12 mouse cellular contexts compared by ENCODE assay signal in the genomic region with DNA sequence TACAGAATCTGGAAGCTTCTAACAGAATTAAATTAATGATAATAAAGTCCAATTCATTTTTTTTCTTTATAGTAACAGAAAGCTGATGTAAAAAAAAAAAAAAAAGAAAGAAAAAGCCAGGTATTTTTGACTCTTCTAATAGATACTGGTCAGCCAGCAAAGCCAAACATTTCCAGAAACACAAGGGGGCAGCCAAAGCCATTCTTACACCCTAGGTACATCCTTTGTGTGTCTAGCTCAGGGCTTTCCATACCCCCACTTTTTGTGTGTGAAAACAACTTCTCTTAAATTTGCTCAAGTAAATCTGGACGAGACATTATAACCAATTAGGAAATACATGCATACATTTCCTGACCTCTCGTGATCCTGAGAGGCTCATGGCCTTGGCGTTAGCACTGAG. TPM values are rescaled to one million over a fixed set of nuclear protein-coding genes. Genes with fewer than 3 reads are reported as not detected.
DNase-seq lines count a peak whose midpoint lies in the region; ATAC-seq and TF ChIP-seq lines count a peak whose summit lies in the region.
"Had no signal": no experiment of that assay in that cellular context is flagged by ENCODE, and none has a peak within 500 bp of the region (broad histone marks: within the 10 kb centered on the region; RNA-seq: fewer than 3 reads in every experiment).

No protein-coding gene starts in this region.

- no peak overlapping the region for H3K4me3 ChIP-seq in midbrain, postnatal 0 days (ENCODE audit: low read depth, low read length)
- no peak overlapping the region for H3K4me3 ChIP-seq in midbrain, embryonic 13.5 days (replicated peaks)
- H3K4me3 ChIP-seq: forebrain, embryonic 15.5 days; liver, embryonic 12.5 days had no signal

- TF ChIP-seq CTCF in midbrain, postnatal 0 days (IDR thresholded peaks at IDR 0.05), result peak; percentile 49

- H3K36me3 ChIP-seq in midbrain, postnatal 0 days (ENCODE audit: insufficient read depth, low read length), result no peaks in the 10 kb centered on the region
- H3K36me3 ChIP-seq in midbrain, embryonic 13.5 days, result no peaks in the 10 kb centered on the region
- H3K36me3 ChIP-seq: forebrain, embryonic 15.5 days had no signal

- intact Hi-C loops in heart, postnatal 14 days (cut with DNase I), result loop anchor here (2.0 to 5.0 kb wide), 2 partner anchors 130 to 175 kb away; partner anchors contain the start of gene Tspyl1

- peak; percentile 10 to 37 for DNase-seq in heart, postnatal 14 days
- DNase-seq in heart, adult 9 months (ENCODE audit: low spot score in 2 of 2), result no peak
- peak; percentile 37 for DNase-seq in midbrain, postnatal 0 days (ENCODE audit: low spot score)
- DNase-seq in R1 (ENCODE audit: low read depth, low spot score), result peak; percentile 47
- no peak for DNase-seq in cerebellum, adult 8-10 months
- DNase-seq: cerebellum, adult 2 months; right cerebral cortex, postnatal 4 days had no signal

- no peak overlapping the region for H3K9ac ChIP-seq in midbrain, postnatal 0 days (replicated peaks; ENCODE audit: low read length, poor library complexity, severe bottlenecking)
- no peak overlapping the region for H3K9ac ChIP-seq in midbrain, embryonic 13.5 days (replicated peaks)
- H3K9ac ChIP-seq: forebrain, embryonic 15.5 days; liver, embryonic 12.5 days had no signal

- no peaks in the 10 kb centered on the region for H3K27me3 ChIP-seq in midbrain, postnatal 0 days (ENCODE audit: insufficient read depth, low read length)
- peaks cover 16% of the 10 kb centered on the region for H3K27me3 ChIP-seq in midbrain, embryonic 13.5 days
- H3K27me3 ChIP-seq: forebrain, embryonic 15.5 days; liver, embryonic 12.5 days had no signal

- ATAC-seq in midbrain, postnatal 0 days (ENCODE audit: low FRiP score), result no peak
- ATAC-seq in midbrain, embryonic 13.5 days, result no peak
- peak; percentile 58 for ATAC-seq in megakaryocyte progenitor cell, adult 5-6 weeks (replicated peaks; ENCODE audit: poor library complexity)
- ATAC-seq: forebrain, embryonic 15.5 days; liver, embryonic 12.5 days had no signal

- H3K9me3 ChIP-seq in midbrain, postnatal 0 days (ENCODE audit: low read length), result no peaks in the 10 kb centered on the region
- no peaks in the 10 kb centered on the region for H3K9me3 ChIP-seq in midbrain, embryonic 13.5 days
- H3K9me3 ChIP-seq: forebrain, embryonic 15.5 days; liver, embryonic 12.5 days had no signal

- 87% methylated on average over 3 of the region's 3 CpGs for WGBS in midbrain, postnatal 0 days
- WGBS in midbrain, embryonic 13.5 days, result 92% methylated on average over 3 of the region's 3 CpGs

- H3K4me1 ChIP-seq in midbrain, postnatal 0 days (ENCODE audit: insufficient read depth, low read length), result no peaks in the 10 kb centered on the region
- H3K4me1 ChIP-seq in midbrain, embryonic 13.5 days (replicated peaks), result no peaks in the 10 kb centered on the region
- H3K4me1 ChIP-seq: forebrain, embryonic 15.5 days; liver, embryonic 12.5 days had no signal

- H3K27ac ChIP-seq in midbrain, postnatal 0 days (ENCODE audit: low read depth, low read length), result no peak overlapping the region
- H3K27ac ChIP-seq in midbrain, embryonic 13.5 days, result no peak overlapping the region
- H3K27ac ChIP-seq: forebrain, embryonic 15.5 days; liver, embryonic 12.5 days had no signal

- no peak overlapping the region for H3K4me2 ChIP-seq in midbrain, postnatal 0 days (ENCODE audit: low read depth, low read length, poor library complexity, severe bottlenecking)
- H3K4me2 ChIP-seq in midbrain, embryonic 13.5 days (replicated peaks), result no peak overlapping the region
- H3K4me2 ChIP-seq: forebrain, embryonic 15.5 days; liver, embryonic 12.5 days had no signal

RNA-seq across cellular contexts. Expression of gene Calhm6, which starts 24.0 kb away (rescaled TPM):
- total RNA-seq in heart, postnatal 14 days (2021), result not detected
- 0.44 TPM in 1 of 2 replicates, not detected in the other for total RNA-seq in midbrain, postnatal 0 days (2014; rRNA removed)
- polyA plus RNA-seq in midbrain, postnatal 0 days (2015; fragmentation: Nextera tagmentation; extraction: Ambion mirVana), result 1.1 and 1.2 TPM in 2 replicates
- polyA plus RNA-seq in midbrain, embryonic 13.5 days (2015; fragmentation: Nextera tagmentation; extraction: Ambion mirVana), result 0.19 and 0.31 TPM in 2 replicates
- 3.4 and 3.8 TPM in 2 replicates for total RNA-seq in megakaryocyte progenitor cell, adult 5-6 weeks (2015)
- 2.6 and 3.5 TPM in 2 replicates for total RNA-seq in megakaryocyte progenitor cell, adult 5-6 weeks (2017)
- total RNA-seq: heart, postnatal 25 days had no signal

RNA-seq across cellular contexts. Expression of gene Calhm5, which starts 55.5 kb away (rescaled TPM):
- under 1 TPM; 0.51 to 0.60 TPM for total RNA-seq in heart, postnatal 14 days (2021)
- total RNA-seq in midbrain, postnatal 0 days (2014; rRNA removed), result 0.60 and 1.0 TPM in 2 replicates
- 0.86 and 0.91 TPM in 2 replicates for polyA plus RNA-seq in midbrain, postnatal 0 days (2015; fragmentation: Nextera tagmentation; extraction: Ambion mirVana)
- polyA plus RNA-seq in midbrain, embryonic 13.5 days (2015; fragmentation: Nextera tagmentation; extraction: Ambion mirVana), result 0.16 and 0.32 TPM in 2 replicates
- total RNA-seq in megakaryocyte progenitor cell, adult 5-6 weeks (2015), result not detected in 2 replicates
- total RNA-seq in megakaryocyte progenitor cell, adult 5-6 weeks (2017), result not detected in 2 replicates

RNA-seq across cellular contexts. Expression of gene Dse, which starts 55.7 kb away (rescaled TPM):
- 1 to 10 TPM; 5.7 to 6.7 TPM for total RNA-seq in heart, postnatal 14 days (2021)
- 19.7 and 37.4 TPM in 2 replicates for total RNA-seq in midbrain, postnatal 0 days (2014; rRNA removed)
- polyA plus RNA-seq in midbrain, postnatal 0 days (2015; fragmentation: Nextera tagmentation; extraction: Ambion mirVana), result 5.9 and 7.0 TPM in 2 replicates
- polyA plus RNA-seq in midbrain, embryonic 13.5 days (2015; fragmentation: Nextera tagmentation; extraction: Ambion mirVana), result 6.2 and 6.7 TPM in 2 replicates
- 1.1 and 1.3 TPM in 2 replicates for total RNA-seq in megakaryocyte progenitor cell, adult 5-6 weeks (2015)
- 0.79 and 0.91 TPM in 2 replicates for total RNA-seq in megakaryocyte progenitor cell, adult 5-6 weeks (2017)

Comparison
In these comparisons a context has a peak if more than half of its experiments do, and no peak if none do; other contexts are left out.
1. DNase-seq: peak in heart, postnatal 14 days (2 of 2), midbrain, postnatal 0 days (single experiment) and R1 (single experiment); none in heart, adult 9 months (0 of 2) and cerebellum, adult 8-10 months (single experiment).